Mouse (Mus musculus): Measurements from ENCODE around the gene Tut1. TPM values are rescaled to one million over a fixed set of nuclear protein-coding genes. Genes with fewer than 3 reads are reported as not detected.

Gene Tut1
- 1 to 10 TPM; 6.0 to 7.7 TPM for total RNA-seq (2021)
- long read RNA-seq, experiment 1, partial matches to known transcripts, result 1 of 6 reads
- long read RNA-seq, experiment 1, other reads (novel, unspliced or antisense), result 2 of 6 reads
- long read RNA-seq, experiment 2, transcript Tut1-201 (9 exons, 2,753 nt), result major isoform, 8 of 12 reads
- long read RNA-seq, experiment 2, partial matches to known transcripts, result 3 of 12 reads
- long read RNA-seq, experiment 2, other reads (novel, unspliced or antisense), result 1 of 12 reads

- intact Hi-C loops (cut with DNase I), result no loop called here
- DNase-seq, result peak; percentile 82 to 83
Observed at GRCm38 (mm10) chr19:8953135-8954039, at the start of gene Tut1. Gene Tut1, plus strand, starts transcription at chr19:8953847.

GRCm38 (mm10) chr19:8908531-8908930, 45.1 kb upstream of the Tut1 start:
- DNase-seq, result no peak
- intact Hi-C loops (cut with DNase I), result no loop called here

DNA sequence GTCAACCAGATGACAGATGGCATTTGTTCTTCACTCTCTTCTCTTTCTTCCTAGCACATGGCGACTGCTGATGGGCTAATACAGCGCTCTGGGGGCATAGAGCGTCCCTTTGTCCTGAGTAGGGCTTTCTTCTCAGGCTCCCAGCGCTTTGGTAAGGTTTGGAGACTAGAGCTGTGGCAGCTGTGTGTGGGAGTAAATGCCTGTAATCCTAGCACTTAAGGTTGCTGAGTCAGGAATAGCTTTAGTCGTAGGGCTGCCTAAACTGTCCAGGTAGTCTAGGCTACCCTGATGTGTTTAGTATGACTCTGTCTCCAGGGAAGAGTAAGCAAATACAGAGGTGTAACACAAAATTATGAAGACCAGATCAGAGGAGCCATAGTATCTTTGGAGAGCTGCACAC, 41.8 kb upstream of the Tut1 start:
- intact Hi-C loops (cut with DNase I), result loop anchor here (1.0 kb wide), 1 partner anchor 23 kb away; no protein-coding TSS in a partner anchor
- DNase-seq, result no peak

DNA sequence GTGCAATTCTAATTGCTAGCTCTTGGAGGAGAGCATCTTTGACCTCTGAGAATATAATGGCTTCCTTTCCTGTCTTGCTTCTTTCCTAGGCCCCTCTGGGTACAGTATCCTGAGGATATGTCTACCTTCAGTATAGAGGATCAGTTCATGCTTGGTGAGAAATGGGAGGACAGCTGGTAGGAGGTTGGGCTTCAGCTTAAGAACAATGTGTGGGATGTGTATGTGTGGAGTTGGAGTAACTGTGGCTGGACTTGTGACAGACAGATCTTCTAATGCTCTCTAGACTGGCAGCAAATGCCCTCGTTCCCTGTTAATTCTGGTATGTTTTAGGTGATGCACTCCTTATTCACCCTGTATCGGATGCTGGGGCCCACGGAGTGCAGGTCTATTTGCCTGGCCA, 39.4 kb upstream of the Tut1 start:
- intact Hi-C loops (cut with DNase I), result no loop called here
- no peak for DNase-seq

- DNase-seq, result no peak
- intact Hi-C loops (cut with DNase I), result no loop called here
Observed at GRCm38 (mm10) chr19:8919000-8919399, 34.6 kb upstream of the Tut1 start.

DNA sequence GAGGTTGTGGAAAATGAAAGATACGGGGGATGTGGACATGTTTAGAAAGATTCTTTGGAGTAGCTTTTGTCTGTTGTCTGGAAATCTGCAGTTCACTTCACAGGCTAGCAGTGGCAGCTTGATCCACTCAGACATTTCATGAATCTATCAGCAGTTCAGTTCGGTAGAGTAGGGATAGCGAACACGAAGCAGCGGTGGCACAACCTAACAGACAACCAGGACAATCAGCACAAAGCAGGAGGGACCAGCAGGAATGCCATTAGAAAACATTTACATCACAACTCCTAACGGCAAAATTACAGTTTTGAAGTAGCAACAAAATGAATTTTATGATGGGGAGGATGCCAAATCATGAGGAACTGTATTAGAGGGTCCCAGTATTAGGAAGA, 34.0 kb upstream of the Tut1 start:
- no peak for DNase-seq
- intact Hi-C loops (cut with DNase I), result no loop called here

DNA sequence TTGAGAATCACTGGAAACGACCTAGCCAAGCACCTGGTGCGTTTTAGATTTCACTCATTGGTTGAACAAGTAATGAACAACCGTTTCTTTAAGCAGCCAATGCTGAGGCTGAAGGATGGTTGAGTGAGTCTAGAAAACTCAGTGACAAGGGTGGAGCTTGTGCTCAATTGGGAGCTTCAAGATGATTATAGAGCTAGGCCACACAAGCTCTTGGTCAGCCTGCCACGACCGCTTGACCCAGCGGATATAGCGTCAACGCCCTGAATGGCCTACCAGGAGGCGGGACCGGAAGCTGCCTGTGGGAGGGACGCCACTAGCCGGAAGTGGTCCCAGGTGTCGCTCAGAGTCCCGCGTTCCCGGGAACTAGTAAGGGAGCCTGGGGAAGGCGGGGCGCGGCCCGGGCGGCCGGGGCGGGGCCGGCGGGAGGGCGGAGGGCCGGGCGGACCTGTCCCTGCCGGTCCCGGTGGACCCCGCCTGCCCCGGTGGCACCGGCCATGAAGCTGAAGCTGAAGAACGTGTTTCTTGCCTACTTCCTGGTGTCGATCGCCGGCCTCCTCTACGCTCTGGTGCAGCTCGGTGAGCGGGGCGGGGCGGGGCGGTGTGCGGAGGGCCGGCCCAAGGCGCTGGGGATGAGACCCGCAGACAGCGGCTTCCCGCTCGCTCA, 33.4 kb upstream of the Tut1 start, which contains the start of gene B3gat3:
Gene B3gat3, plus strand, starts transcription at position 302 of the 664 bp plus-strand sequence.
- intact Hi-C loops (cut with DNase I), result no loop called here
- peak; percentile 95 for DNase-seq

- intact Hi-C loops (cut with DNase I), result no loop called here
- DNase-seq, result no peak
Observed at GRCm38 (mm10) chr19:8920836-8921291, 32.8 kb upstream of the Tut1 start.

- DNase-seq, result no peak
- intact Hi-C loops (cut with DNase I), result no loop called here
Observed at GRCm38 (mm10) chr19:8921741-8922140, 31.9 kb upstream of the Tut1 start.

DNA sequence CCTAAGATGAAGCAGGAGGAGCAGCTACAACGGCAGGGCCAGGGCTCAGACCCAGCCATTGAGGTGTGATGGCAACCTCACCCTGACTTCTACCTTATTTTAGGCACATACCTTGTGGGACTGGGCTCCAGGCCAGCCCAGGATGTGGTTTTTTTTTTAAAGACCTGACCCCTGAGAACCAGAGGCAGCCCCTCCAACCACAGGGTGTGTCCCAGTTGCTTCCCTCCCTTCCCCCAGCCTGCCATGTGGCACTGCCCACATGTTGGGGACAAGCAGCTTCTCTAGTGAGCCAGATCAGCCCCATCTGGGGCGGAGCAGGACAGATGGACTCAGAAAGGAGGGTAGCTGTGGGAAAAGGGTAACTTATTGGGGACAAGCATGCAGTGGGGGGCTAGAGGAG, 26.9 kb upstream of the Tut1 start:
- DNase-seq, result no peak
- intact Hi-C loops (cut with DNase I), result no loop called here

DNA sequence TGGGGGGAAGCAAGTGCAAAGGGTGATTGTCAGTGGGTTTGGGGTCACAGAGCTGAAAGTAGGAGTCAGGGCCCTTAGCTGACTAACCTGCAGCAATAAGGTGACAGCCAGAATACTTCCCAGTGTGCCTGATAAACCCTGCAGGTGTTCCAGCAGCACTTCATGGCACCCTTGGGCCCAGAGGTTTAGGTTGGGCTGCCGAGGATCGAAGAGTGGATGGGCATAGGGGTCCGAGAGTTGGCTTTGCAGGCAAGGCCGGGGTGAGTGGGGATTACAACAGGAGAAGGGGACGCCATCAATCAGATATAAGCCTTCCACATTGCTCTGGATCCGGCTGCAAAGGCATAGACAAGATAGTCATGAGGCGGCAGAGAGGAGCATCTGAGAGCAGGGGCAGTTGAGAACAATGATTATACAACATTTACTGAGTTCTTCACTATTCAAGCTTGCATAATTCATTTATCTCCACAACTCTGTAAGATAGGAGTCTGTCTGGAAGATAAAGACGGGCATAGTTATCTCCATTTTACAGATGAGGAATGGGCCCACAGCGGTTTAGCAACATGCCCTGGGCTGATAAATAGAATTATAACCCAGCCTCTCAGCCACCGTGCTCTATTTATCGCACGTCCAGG, 25.6 kb upstream of the Tut1 start:
- intact Hi-C loops (cut with DNase I), result loop anchor here (2.0 kb wide), 1 partner anchor 55 kb away; no protein-coding TSS in a partner anchor
- no peak for DNase-seq

DNA sequence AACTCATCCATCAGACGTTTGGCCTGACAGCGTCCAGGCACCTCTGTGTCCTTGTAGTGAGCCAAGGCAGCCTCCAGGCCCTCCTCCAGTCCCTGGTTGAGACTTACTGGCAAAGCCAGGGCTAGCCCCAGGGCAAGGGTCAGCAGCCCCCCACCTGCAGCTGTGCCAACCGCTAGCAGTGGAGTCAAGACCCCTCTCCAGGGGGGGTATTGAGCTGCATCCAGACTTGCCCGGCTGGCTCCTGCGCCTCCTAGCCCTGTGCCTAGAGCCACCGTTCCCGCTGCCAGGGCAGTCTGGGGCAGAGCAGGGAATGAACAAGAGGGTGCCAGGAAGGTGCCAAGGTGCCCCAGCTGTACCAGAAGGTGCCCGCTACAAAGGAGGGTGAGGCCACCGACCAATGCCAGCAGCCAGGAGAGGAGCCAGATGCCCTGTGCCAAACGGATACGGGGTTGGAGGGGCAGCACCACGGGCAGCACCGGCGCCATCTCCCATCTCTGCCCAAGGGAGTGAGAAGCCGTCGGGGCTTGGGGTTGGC, 24.9 kb upstream of the Tut1 start:
- peak in 1 of 2 experiments; percentile 31 for DNase-seq
- intact Hi-C loops (cut with DNase I), result loop anchor here (2.0 kb wide), 1 partner anchor 56 kb away; no protein-coding TSS in a partner anchor

- intact Hi-C loops (cut with DNase I), result loop anchor here (2.0 kb wide), 1 partner anchor 57 kb away; no protein-coding TSS in a partner anchor
- DNase-seq, result peak; percentile 93 to 96
Observed at GRCm38 (mm10) chr19:8929224-8930088, 24.2 kb upstream of the Tut1 start, which contains the start of the genes Rom1 and Eml3. Gene Rom1, minus strand, starts transcription at chr19:8929356. Gene Eml3, plus strand, starts transcription at chr19:8929552.

- intact Hi-C loops (cut with DNase I), result no loop called here
- no peak for DNase-seq
Observed at GRCm38 (mm10) chr19:8930117-8930516, 23.5 kb upstream of the Tut1 start.

DNA sequence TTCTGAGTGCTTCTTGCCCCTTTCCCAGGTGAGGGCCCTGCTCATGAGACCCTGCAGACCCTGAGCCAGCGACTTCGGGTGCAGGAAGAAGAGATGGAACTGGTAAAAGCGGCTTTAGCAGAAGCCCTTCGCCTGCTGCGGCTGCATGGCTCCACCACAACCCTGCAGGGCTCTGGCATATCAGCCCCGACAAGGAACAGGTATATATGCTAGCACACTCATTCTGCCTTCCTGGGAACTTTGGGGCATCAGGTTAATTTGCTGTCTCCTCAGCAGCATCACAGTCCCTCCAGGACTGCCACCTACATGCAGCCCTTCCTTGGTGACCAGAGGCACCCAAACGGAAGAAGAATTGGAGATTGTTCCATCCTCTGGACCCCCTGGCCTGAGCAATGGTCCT, 22.9 kb upstream of the Tut1 start:
- no peak for DNase-seq
- intact Hi-C loops (cut with DNase I), result no loop called here

DNA sequence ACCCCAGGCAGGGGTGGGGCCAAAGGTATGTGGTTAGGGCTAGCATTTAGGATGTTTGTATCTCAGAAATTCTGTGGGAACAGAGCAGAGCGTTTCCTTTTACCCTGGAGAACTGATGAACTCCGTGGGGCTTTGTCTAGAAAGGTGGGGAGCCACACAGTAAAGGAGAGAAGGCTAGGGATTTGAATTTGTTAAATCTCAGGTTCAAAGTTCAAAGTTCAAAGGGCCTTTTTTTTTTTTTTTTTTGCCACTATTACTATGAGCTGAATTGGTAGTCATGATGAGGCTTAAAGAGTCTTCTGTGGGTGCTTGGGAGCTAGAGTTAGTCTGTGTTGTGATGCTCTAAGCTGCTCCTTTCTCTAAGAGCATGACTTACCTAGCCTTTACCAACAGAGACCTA, 16.9 kb upstream of the Tut1 start:
- DNase-seq, result no peak
- intact Hi-C loops (cut with DNase I), result no loop called here

GRCm38 (mm10) chr19:8940526-8941133, 13.0 kb upstream of the Tut1 start:
- no peak for DNase-seq
- intact Hi-C loops (cut with DNase I), result no loop called here

- no peak for DNase-seq
Observed at GRCm38 (mm10) chr19:8941136-8941514, 12.5 kb upstream of the Tut1 start.

More at GRCm38 (mm10) chr19:8941136-8941514, 12.5 kb upstream of the Tut1 start:
- intact Hi-C loops (cut with DNase I), result no loop called here

Measured in gastrocnemius, postnatal 36 days (tissue).